Mouse (Mus musculus): ENCODE measurements around the gene Hira.
"Not testable (repeated sequence)": the region's sequence is repeated elsewhere in the genome, so short reads cannot be mapped to it uniquely, and the experiment has no call there.

Gene Hira

DNA sequence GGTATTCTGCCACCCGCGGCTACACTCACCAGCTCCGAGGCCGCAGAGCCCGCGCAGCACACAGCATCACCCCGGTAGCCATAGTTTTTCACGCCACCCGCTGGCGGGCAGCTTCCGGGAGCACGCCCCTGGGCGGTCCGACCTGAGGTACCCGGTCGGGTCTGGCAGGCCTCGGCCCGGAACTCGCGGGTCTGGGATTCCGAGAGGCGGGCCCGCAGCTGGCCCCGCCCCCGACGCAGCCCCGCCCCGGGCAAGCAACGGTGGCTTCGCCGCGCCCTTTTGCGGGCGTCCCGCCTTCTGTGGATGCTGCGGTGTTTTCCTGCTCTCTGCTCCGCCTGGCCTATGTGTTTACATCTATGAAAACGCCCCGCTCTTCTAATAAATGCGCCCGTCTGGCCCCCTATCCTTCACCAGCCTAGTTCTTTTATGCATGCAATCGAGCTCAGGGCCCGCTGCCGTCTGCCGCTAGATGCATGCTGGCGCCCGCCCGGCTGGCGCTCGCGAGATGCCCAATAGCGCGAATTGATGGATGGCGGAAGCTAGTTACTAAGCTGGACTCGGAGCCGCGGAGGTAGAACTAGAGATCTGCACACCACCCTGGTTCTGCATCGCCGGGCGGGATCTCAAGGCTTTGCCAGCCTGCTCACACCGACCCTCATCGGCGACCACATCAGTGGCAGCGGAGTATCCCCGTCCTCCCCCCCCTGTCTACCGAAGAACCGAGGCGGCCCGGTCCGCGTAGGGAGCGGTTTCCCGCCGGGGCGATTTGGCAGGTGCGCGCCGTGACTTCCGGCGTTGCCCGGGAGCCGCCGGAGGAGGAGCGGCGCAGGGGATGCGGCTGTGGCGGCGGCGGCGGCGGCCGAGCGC is at the start of gene Hira, which contains the start of gene Mrpl40:
Hira (plus strand) TSS at position 596 of the 867 bp plus-strand sequence.
Mrpl40 (minus strand) TSS at position 421 of the 867 bp plus-strand sequence.
- DNase-seq (ENCODE audit: low read depth) = peak; percentile 78

DNA sequence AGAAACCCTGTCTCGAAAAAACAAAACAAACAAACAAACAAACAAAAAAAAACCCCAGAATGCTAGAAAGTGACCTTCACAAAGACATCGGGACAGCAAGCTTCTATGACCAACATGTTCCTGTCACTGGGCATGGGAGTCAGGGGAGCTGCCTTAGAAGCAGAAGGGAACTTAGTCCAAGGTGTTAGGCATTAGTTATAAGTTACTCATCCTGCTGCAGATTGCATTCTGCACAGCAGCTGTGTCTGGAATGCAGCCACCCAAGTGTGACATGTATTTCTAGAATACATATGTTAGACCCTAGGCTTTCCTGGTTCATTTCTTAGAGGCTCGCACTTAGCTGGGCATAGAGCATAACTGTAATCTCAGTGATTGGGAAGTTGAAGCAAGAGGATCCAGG is 48.2 kb upstream of the Hira start:
- DNase-seq (ENCODE audit: low read depth) = no peak

DNA sequence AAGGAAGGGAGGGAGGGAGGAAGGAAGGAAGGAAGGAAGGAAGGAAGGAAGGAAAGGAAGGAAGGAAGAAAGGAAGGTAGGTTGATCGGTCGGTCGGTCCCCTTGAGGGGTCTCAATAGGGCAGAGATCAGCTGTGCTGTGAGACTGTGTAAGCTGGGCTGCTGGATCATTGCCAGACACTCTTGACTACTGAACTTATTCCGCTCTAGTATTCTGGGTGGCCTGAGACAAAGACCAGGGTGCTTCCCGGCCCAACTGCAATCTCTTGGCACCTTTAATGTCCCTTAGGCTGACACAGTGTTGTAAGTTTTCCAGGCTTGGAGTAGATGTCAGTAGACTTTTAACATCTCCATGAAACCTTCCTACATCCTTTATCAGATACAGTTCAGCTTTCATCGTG is 47.7 kb upstream of the Hira start:
- no peak for DNase-seq (ENCODE audit: low read depth)

DNA sequence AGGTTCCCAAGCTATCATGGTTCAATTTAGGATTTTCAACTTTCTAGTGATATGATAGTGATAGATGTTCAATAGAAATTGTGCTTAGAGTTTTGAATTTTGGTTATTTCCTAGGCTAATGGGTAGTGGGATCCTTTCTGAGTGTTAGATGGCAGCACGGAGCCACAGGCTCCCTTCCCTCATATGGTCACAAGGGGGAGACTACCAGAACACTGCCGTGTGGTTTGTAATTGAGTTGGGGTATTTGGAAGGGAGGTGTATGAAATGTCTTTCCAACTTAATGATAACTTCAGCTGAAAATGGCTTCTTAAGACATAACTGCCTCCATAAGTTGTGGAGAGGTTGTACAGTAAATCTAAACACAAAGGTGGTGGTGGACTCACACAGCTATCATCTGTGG is 43.4 kb upstream of the Hira start:
- no peak for DNase-seq (ENCODE audit: low read depth)

DNA sequence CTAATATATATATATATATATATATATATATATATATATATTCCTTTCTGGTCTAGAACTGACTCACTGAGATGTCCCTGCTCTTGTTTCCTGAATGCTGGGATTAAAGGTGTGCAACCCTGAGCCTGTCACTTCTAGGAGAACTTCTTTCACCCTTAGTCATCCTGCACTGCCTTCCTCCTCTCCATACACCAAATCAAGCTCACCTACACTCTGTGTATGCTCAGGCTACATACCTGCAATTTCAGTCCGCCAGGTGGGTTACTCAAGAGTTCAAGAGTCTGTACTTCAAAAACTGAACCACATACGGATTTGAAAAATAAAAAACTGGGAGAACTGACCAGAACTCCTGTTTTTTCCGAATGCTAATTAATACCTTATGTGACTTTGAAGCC is 40.8 kb upstream of the Hira start:
- no peak for DNase-seq (ENCODE audit: low read depth)

DNA sequence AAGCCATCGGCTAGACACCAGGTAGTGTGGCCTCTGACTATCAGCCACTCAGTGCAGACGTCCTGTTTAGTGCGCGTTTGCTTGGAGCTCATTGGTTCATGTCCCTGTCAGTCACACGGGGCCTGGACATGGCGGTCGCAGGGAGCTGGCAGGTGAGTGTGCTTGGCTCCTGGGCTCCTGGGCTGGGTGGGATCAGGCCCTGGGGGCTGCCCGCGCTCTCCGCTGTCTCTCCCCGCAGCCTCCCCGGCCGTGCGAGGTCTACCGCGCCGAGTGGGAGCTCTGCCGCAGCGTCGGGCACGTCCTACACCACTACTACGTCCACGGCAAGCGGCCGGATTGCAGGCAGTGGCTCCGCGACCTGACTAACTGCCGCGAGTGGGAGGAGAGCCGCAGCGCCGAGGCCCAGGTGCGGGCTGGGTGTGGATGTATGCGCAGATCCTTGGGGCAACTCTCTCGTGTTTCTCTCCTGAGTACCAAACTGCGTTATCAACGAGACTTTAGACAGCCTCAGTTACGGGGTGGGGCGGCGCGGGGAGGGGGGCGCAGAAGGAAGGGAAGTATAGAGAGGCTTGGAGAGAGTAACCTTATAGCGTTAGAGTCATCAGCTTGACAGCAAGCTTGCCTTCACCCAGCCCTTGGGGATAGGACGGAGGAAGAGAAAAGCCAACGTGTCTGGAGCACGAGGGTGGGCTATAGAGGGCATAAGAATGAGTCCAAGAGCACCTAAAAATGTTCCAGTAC is 40.2 kb upstream of the Hira start, which contains the start of the genes 2510002D24Rik and Gm28539:
2510002D24Rik (plus strand) TSS at position 111 of the 741 bp plus-strand sequence.
Gm28539 (plus strand) TSS at position 117 of the 741 bp plus-strand sequence.
- peak; percentile 80 for DNase-seq (ENCODE audit: low read depth)

DNA sequence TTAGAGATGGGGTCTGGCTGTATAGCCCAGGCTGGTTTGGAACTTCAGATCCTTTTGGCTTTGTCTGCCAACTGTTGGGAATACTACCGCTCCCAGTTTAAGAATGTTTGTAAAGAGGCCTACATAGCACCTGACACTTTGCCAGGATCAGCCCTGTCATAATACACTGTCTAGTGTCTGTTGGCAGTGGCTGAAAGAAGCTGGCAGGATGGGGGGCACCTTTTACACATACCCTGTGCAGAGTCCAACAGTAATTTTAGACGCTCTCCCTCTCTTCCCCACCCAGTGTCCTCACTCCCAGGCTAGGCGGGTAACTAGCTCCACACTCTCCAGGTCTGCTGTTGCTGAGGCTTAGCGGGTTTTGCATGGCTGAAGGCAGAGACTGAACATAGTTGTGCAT is 38.5 kb upstream of the Hira start:
- DNase-seq (ENCODE audit: low read depth) = no peak

DNA sequence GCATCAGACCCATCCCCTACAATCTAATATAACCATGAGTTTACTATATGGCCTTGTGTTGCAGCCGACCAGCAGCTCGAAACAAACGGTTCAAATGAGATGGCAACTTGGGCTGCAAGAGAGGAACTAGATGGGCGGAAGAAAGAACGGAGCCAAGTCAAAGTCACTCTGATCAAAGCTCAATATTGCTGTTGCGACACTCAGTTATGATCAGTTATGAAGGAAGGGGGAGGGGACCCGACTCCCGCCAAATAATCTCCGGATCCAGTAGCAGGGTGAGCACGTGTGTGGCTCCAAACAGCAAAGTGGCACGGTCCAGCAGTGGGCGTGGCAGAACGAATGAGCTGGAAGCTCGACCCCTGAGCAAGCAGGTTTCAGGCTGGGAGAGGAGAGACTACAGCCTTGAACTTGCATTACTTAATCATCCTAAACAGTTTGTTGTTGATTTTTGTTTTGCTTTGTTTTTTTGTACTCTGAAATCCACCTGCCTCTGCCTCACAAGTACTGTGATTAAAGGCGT is 30.5 kb upstream of the Hira start:
- DNase-seq (ENCODE audit: low read depth) = no peak

DNA sequence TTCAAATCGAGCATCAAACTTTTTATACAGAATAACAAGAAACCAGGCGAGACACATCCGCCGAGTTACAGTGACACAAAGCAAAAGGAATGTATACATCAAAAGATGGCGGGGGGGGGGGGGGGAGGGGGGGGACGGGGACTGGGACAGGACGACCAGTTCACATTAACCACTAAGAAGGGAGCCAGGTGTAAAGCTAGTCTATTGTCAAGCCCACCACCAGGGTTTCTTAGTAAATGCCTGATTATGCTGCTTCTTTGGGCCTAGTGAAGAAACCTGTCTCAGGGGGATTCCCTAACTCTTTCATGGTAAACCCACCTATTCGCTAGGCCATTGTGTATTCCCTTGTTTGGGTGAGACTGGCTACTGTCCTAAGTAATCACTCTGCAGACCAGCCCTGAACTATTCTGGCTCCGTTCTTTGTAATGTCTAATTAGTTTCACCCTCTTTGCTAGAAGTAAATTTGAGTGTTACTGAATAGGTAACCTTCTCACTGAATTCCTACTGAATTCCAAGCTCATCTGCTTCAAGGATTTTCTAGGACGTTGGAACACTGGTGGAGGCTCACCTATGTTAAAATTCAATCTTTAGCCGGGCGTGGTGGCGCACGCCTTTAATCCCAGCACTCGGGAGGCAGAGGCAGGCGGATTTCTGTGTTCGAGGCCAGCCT is 27.2 kb upstream of the Hira start:
- DNase-seq (ENCODE audit: low read depth) = not testable (repeated sequence)

DNA sequence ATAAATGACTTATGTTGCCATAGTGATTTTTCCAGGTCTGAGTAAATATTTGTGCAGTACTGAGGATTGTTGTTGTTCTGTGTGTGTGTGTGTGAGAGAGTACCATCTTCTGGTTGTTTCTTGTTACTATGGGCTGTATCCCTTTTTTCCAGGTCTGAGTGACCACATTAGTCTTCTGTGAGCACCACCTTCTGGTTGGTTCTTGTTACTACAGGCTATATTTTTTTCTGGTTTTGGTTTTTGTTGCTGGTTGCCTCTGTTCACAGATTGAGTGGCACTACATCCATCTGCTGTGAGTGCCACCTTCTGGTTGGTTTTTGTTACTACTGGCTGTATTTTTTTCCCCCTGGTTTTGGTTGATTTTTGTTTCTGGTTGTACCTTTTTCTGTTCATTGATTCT is 18.3 kb upstream of the Hira start:
- DNase-seq (ENCODE audit: low read depth) = no peak

DNA sequence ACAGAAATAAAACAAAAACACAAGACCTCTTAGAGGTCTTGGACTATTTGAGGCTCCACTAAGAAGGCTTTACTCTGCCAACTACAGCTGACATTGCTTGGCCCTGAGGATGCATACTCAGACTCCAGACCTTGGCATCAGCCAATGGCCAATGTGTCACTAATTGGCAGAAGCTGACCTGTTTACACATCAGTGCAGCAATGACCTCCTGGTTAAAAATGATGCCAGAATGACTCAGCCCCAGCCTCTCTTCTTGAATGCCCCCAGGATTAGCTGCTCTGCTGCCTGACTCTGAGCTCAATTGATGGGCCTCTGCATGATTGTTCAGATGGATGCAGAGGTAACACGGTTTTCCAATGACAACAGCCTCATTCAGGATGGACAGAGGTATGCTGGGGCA is 16.7 kb upstream of the Hira start:
- peak; percentile 88 for DNase-seq (ENCODE audit: low read depth)

DNA sequence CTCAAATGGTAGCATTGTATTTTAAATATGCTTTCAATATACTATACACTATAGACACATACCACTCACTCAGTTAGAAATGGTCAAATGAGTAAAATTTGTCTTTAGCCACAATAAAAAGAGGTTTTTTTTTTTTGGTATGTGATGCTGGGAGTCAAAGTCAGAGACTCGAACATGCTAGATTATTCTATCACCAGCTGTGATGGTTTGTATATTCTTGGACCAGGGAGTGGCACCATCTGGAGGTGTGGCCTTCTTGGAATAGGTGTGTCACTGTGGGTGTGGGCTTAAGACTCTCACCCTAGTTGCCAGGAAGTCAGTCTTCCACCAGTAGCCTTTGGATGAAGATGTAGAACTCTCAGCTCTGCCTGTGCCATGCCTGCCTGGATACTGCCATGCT is 6.3 kb upstream of the Hira start:
- not testable (repeated sequence) for DNase-seq (ENCODE audit: low read depth)

DNA sequence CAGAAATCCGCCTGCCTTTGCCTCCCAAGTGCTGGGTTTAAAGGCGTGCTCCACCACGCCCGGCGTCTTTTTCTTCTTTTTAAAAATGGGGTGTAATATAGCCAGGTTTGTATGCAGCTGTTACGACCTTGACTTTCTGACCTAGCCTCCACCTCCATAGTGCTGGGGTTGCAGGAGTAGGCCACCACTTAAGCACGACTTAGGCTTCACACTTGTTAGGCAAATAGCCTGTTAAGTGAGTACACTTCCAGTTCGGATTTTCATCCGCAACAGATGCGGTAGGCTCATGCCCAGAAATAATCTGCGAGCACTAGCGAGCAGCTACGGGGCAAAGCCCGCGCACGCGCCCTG is 771 bp upstream of the Hira start:
- peak; percentile 40 for DNase-seq (ENCODE audit: low read depth)

DNA sequence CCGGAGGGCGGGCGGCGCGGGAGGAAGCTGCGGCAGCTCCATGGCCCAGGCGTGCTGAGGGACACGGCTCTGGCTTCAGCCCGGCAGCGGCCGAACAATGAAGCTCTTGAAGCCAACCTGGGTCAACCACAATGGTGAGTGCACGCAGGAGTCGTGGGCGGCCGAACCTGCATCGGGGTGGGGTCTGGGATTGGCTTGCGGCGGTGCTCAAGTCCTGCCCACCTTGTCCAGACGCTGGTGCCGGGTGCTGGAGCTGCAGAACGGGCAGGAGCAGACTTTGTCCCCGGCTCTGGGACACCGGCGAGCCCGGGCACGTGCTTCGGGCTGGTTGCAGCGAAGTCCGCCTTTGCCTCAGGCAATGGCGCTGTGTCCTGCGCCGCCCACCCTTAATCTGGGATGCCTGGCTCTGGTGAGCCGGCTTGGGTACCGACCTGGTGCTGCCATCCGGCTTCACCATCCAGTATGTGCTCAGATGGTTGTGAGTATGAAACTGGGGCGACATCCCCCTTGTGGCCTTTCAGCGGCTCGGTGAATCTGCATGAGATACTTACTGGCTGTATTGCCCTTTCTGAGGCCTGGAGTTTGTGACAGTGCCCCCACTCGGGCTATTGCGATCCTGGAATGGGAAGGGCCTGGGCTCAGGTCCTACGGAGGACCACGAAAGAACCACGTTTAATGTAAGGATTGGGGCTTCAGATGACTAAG is 701 bp downstream of the Hira start:
- peak; percentile 41 for DNase-seq (ENCODE audit: low read depth)

DNA sequence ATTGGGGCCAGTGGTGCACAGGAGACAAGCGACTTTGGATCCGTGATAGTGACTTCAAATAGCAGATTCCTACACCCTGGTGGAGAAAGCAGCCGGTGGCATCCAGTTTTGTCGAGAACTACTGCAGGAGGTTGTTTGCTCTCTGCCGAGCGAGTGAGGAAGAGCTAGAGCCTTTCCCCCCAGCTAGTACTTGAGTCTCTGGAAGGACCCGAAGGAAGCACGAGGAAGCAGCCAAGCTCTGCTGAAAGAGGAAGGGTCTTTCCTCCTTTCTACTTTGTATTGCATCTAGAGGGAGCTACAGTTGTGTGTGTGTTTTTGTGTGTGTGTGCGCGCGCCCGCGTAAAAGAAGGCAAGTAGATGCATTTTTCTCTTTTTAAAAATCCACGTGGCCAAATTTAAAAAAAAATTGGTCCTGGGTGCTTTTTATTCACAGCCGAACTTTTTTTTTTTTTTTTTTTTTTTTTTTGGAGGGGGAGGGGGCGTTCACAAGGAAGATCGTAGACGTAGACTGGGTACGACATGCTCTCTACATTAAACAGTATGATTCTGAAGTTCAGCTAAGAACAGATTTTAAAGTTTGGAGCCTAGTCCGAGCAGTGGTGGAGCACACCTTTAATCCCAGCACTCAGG is 1.4 kb downstream of the Hira start:
- DNase-seq (ENCODE audit: low read depth) = no peak

DNA sequence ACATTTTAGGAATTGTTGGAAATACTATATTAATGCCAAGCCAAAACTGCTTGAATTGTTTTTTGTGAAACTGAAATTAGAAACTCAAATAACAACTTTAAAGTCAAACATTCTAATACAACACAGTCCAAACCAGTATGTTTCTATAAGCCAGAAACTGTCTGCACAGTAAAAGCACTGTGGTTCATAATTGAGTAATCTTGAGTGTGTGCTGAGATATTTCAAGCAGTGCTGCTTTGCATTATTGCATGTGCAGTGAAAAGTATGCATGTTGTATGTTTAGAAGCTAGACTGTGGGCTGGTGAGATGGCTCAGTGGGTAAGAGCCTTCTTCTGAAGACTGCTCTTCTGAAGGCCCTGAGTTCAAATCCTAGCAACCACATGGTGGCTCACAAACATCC is 7.2 kb downstream of the Hira start:
- no peak for DNase-seq (ENCODE audit: low read depth)

DNA sequence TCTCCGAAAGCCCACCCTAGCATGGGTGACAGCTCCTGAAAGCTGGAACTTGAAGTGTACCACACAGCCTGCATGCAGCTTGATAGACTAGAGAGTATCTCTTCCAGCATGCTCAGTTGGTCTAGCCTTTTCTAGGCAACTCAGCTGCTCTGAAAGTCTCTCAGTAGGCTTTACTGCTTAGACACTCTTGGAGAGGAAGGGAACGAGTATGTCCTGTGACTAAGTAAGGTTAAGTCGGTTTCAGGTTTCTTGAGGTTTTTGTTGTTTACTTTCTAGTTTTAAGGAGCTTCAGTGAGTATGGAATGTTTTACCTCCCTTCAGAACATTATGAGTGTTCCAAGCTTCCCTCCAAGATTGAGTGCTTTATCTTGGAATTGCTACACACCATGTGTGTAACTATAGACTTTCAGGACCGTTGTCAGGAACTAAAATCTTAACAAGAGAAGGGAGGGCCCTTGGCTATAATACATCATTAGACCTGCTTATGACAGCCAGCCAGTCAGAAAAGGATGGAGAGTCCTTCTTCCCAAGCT is 17.1 kb downstream of the Hira start:
- no peak for DNase-seq (ENCODE audit: low read depth)

DNA sequence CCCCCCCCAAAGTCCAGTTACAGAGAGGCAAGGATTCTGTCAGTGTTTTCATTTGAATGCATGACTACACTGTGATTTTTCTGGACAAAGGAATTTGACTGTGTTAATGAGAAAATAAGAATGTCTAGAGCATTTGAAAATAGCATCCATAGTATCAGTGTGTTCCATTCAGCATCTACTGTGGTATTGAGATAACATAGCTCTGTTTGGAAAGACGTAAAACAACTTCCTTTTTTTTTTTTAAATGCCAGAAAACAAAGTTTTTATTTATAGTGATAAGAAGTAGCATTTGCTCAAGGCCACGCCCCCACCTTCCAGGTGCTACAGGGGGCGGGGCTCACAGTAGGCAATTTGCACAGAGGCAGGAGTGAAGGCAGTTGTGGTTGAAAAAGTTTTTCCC is 18.4 kb downstream of the Hira start:
- DNase-seq (ENCODE audit: low read depth) = no peak

DNA sequence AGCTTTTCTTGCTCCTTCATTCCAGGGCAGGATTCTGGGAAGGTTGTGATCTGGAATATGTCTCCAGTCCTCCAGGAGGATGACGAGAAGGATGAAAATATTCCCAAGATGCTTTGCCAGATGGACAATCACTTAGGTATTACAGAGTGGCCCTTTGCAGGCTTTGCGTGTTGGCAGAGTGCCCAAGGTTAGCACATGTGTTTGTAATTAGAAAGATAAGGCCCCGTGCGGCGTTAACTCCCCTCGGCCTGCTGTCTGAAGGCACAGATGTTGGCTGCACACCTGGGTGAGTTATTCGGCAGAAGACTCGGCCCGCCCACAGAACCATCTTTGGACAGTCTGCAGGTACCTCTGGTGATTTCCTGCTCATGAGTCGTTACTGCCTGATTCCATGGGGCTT is 19.6 kb downstream of the Hira start:
- no peak for DNase-seq (ENCODE audit: low read depth)

DNA sequence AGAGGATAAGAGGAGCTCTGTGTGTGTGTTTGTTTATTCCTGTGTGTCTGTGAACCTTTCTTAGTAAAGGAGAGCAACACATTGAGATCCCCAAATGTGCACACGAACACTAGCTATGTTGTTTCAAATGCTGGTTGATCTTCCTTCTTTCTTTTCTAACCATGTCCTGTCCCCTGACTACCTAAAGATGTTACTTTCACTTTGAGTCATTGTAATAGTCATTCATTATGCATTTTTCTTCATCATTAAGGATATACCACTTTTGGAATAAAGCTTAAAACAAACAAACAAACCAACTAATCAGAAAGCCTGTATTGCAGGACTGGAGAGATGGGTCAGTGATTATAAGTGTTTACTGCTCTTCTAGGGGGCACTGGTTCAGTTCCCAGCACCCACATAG is 28.8 kb downstream of the Hira start:
- no peak for DNase-seq (ENCODE audit: low read depth)

DNA sequence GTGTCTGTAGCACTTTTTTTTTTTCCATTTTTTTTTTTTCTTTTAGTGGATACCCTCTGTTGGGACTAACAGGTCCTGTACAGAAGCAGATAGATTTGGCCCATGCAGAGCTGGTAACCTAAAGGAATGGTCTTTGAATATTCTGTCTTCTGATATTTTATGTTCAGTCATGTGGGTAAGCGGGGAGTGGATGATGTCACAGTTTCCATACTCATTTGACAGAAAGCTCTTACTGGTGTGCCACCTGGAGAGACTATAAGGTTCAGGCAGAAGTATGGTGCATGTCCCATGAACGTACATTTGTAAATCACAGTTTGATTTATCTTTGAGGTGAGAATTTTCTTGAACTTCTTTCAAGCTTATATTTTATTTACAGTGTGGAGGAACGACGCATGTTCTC is 39.2 kb downstream of the Hira start:
- no peak for DNase-seq (ENCODE audit: low read depth)
